ENCODE assay signal across 25 mouse cellular contexts in genomic region chr5:35330822-35331221, GRCm38 (mm10). TPM values are rescaled to one million over a fixed set of nuclear protein-coding genes. Genes with fewer than 3 reads are reported as not detected.
DNase-seq lines count a peak whose midpoint lies in the region.
"Had no signal": no experiment of that assay in that cellular context is flagged by ENCODE, and none has a peak within 500 bp of the region (broad histone marks: within the 10 kb centered on the region; RNA-seq: fewer than 3 reads in every experiment).

No protein-coding gene starts in this region.

- intact Hi-C loops in left cerebral cortex, postnatal 14 days (cut with DNase I), result no loop called here

- DNase-seq in layer of hippocampus, adult 11-12 months (ENCODE audit: low spot score), result peak; percentile 37
- DNase-seq in layer of hippocampus, postnatal 10 days (ENCODE audit: low spot score in 2 of 2), result no peak
- peak; percentile 47 to 65 for DNase-seq in right cerebral cortex, adult 2 months (ENCODE audit: low spot score in 2 of 2)
- no peak for DNase-seq in right cerebral cortex, postnatal 10 days (ENCODE audit: low spot score in 2 of 2)
- peak; percentile 30 to 74 for DNase-seq in left cerebral cortex, postnatal 14 days (ENCODE audit: low spot score in 2 of 2)
- peak; percentile 65 for DNase-seq in telencephalon, adult 2 months (ENCODE audit: low read depth, low spot score)
- DNase-seq in adipocyte (ENCODE audit: low spot score), result no peak
- DNase-seq: adrenal gland, adult 2 months; adrenal gland, postnatal 36 days; B cell, adult 2 months; cerebellum, adult 2 months; cerebellum, postnatal 14 days; forebrain, postnatal 0 days; gastrocnemius, postnatal 14 days; heart, postnatal 36 days; kidney, adult 2 months; kidney, postnatal 4 days; liver, embryonic 13.5 days; lung, adult 18-20 months; lung, postnatal 4 days; thymus, adult 18-20 months; thymus, postnatal 25 days had no signal

RNA-seq across cellular contexts. Expression of gene Adra2c, which starts 52.7 kb away (rescaled TPM):
- total RNA-seq in layer of hippocampus, postnatal 10 days (2021), result 10 to 100 TPM; 19.3 to 21.0 TPM
- total RNA-seq in left cerebral cortex, postnatal 14 days (2021), result 10 to 100 TPM in 1 of 2 experiments, 1 to 10 TPM in 1; 9.8 to 13.4 TPM
- total RNA-seq: granulocyte monocyte progenitor cell, adult 5-6 weeks had no signal

RNA-seq across cellular contexts. Expression of gene Hmx1, which starts 58.1 kb away (rescaled TPM):
- total RNA-seq in layer of hippocampus, postnatal 10 days (2021), result not detected
- total RNA-seq in left cerebral cortex, postnatal 14 days (2021), result not detected
- total RNA-seq: adrenal gland, adult 2 months; gastrocnemius, postnatal 14 days; granulocyte monocyte progenitor cell, adult 5-6 weeks; heart, postnatal 36 days; hindbrain, postnatal 0 days; midbrain, postnatal 0 days had no signal

Comparison
In these comparisons a context has a peak if more than half of its experiments do, and no peak if none do; other contexts are left out.
1. DNase-seq: peak in layer of hippocampus, adult 11-12 months (single experiment), right cerebral cortex, adult 2 months (2 of 2), left cerebral cortex, postnatal 14 days (2 of 2) and telencephalon, adult 2 months (single experiment); none in layer of hippocampus, postnatal 10 days (0 of 2), right cerebral cortex, postnatal 10 days (0 of 2) and adipocyte (single experiment).